Mouse (Mus musculus): Measurements from ENCODE around the gene Gbx1.
A peak's percentile ranks its signal among the peaks of the same experiment; 100 is the strongest.
"Not testable (repeated sequence)": the region's sequence is repeated elsewhere in the genome, so short reads cannot be mapped to it uniquely, and the experiment has no call there.

Gbx1 gene

DNA sequence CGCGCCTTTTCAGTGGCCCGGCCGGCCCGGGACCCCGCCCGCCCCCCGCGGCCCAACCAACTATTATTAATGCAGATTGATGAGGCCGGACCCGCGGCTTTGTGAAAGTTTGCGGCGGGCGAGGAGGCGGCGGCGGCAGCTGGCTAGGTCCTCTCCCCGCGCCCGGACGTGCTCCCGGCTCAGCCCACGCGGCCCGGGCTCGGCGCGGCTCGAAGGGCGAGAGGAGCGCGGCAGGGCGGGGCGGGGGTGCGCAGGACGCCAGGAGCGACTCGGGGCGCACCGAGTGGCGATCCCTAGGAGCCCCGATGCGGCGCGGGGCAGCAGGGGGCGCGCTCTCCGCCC lies at the start of gene Gbx1:
Gbx1 (minus strand) TSS at position 314 of the 342 bp plus-strand sequence.
- DNase-seq = peak in 1 of 2 experiments; percentile 45

DNA sequence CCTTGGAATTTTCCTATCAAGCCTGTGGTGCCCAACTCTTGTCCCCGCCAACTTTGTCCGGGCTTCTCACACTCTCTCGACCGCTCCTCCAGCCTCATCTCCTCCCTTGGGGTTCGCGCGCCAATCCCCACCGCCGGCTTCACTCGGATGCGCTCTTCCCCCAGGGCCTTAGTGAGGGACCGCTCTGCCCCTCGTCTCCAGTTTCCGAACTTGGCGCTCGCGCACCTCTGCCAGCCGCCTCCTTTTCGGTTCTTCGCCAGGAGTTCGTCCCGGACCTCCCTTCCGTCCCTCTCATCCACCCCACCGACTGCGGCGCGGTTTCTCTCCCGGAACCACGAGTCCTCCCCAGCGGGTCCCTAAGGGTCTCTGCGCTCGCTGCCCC lies 49.8 kb upstream of the Gbx1 start:
- DNase-seq = no peak

DNA sequence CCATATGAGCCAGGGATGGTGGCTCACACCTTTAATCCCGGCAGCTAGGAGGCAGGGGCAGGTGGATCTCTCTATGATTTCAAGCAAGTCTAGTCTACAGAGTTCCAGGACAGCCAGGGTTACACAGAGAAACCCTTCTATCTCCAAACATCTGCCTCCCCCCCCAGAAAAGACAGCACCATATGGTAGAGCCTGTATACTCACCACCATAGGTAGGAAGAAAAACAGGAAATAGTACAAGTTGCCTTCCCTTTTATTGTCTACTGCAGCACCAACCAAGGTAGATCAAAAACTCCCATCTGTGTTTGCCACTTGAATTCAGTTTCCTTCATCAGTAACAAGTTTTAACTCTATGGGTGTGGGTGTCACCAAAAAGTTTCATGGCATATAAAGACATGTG lies 48.9 kb upstream of the Gbx1 start:
- no peak for DNase-seq

DNA sequence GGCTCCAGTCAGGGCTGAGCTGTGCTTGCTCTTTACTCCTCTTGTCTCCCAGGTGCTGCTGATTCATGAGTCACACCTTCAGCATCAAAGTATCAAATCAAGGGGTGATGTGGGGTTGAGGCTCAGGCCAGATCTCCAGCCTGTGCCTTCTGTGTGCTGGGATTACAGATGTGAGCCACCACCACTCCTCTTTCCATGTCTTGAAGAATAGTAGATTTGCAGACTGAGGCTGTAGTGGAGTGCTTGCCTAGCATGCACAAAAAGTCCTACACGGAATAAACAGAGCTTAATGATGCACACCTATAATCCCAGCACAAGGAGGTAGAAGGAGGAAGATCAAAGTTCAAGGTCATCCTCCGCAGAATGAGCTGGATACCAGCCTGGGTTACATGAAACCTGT lies 29.7 kb upstream of the Gbx1 start, which contains the start of gene 4931409K22Rik:
4931409K22Rik (minus strand) TSS at position 101 of the 400 bp plus-strand sequence.
- no peak for DNase-seq

DNA sequence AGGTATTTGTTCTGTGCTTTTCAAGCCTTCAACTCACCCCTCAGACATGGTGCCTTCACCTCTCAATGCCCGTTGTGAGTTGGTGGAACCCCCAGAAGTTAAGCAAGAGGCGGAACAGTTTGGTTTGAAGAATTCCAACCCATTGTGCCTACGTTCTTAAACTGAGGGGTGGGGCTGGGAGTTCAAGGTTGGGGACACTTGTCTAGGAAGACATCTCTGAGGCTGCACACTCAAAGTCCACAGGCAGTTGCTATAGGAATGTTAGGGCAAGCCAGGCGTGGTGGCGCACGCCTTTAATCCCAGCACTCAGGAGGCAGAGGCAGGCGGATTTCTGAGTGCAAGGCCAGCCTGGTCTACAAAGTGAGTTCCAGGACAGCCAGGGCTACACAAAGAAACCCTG lies 28.3 kb upstream of the Gbx1 start:
- DNase-seq = not testable (repeated sequence)

DNA sequence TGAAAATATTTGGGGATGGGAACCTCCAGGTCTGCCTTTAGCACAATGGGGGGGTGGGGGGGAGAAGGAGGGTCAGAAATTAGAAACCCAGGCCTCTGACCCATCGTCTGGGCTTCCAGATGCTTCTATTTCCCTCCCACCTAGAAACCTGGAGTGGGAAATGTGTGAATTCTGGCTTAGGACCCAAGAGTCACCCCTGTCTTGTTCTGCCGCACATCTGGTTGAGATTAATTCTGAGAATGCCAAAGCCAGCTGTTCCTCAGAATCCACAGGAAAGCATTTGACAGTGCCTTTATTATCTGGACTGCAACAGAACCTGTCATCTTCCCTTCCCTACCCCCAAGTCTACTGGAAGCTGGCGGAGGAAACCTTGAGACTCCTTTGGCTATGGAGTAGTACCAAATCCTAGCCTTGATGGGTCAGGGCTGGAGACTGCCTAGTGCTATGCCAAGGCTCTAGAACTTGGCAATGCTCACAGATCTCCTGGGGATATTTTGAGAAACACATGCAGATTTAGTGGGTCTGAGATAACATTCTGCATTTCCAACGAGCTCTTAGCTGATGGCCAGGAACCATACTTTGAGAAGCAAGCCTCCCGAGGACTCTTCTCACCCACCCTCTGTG lies 26.7 kb upstream of the Gbx1 start:
- no peak for DNase-seq

DNA sequence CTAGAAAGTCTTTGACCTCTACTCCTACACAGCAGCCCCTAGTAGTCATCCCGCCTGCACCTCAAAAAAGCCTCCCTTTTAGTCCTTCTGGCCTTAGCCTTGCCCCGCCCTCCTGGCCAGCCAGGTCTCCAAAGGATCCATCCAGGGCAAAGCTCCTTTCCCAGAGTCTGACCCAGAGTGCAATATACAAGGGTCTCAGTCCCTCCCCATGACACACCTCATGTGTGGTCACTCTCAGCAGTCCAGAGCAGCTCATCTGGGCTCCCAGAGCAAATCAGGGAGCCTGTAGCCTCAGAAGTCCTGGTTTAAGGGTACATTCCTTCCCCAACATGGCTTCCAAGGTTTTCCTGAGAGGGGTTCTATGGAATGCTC lies 24.3 kb upstream of the Gbx1 start:
- DNase-seq = no peak

DNA sequence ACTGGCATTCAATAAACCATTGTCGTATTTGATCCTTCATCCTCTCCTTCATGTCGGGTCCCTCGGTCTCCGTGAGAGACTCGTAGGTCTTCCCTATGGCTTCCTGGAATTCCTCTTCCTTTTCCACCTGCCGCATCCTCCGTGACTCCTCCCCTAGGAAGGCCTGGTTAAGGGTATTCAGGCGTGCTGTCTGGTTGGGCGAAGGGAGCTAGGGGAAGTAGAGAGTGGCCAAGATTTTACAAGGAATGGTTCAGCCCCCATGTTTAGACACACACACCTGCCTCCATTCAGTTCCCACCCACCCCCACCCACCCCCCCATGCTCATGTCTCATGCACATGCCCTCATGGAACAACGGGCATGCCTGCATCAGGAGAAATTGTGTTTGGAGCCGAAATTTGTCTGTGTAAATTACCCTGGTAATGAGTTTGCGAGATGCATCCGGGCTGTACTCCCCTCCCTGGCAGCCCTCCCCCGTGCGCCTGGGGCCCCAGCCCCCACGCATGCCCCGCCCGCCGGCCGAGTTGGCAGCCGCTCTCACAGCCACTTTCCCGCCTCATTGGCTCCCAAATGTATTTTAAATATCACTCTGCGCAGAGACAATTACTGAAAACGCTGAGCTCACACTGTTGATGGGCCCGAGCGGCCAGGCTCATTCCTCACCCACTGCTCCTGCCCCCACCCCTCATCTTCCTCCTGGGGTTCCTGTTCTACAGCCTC lies 23.8 kb upstream of the Gbx1 start:
- peak in 1 of 2 experiments; percentile 48 for DNase-seq

DNA sequence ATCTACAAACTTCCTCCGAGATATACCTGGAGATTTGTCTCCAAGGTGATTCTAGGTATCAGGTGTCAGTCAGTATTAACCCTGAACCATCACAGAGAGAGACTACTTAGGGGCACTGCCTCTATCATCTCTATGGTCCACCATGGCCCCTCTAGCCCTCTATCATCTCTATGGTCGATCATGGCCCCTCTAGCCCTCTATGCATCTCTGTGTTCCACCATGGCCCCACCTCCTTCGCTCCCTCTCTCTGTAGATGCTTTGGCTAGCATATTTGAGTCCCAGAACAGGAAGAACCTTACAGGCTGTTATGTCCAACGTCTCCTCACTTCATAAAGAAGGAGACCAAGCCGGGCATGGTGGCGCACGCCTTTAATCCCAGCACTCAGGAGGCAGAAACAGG lies 15.6 kb upstream of the Gbx1 start:
- DNase-seq = no peak

DNA sequence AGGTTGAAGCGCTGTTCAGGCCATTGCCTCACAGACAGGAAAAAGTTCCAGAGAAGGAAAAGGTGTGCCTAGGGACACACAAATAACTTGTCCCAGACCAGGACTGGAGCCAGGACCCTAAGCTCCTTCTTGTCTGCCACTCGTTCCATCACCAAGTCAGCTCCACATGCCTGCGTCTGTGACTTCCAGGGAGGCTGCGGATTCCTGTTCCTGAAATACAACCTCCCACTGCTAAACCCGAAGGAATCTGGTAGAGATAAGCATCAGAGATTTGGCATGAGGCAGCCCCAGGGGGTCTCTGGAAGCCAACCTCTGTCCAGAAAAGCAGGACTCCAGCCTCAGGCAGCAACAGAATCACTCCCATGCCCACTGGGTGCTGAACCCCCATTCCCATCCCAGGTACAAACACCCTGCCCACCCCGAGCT lies 14.2 kb upstream of the Gbx1 start:
- no peak for DNase-seq

DNA sequence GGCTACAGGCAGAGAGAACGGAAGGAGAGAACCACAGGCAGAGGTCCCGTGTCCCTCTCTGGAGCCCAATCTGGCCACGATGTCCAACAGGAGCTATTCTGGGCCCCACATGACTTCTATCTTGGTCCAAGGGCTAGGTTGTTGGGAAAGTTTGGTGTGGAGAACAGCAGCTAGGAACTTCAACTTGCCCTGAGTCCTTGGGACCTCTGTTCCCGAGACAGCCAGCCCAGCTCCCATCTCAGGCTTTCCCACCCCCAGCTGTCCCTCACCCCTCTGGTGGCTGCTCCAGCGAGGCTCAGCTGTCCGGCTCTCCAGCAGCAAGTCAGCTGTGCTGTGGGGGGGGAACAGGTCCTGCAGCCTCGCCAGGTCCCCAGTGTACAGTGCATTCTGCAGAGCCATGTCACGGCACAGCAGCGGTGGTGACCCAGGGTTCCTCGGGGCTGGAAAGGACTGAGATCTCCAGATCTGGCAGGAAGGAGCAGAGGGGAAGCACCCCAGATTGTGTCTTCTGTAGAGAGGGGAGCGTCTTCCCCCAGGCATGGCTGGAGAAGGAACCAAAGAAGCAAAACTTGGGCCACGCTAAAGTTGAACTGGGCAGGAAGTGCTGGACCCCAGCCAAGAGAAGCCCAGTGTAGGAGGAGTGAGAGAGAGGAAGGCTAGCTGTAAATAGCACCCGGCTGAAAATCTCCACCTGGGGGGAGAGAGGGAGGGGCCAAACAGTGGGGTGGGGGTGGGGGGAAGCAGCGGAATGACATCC lies 13.6 kb upstream of the Gbx1 start, which contains the start of gene Asb10:
Asb10 (minus strand) TSS at position 592 of the 757 bp plus-strand sequence.
- peak in 1 of 2 experiments; percentile 25 for DNase-seq

DNA sequence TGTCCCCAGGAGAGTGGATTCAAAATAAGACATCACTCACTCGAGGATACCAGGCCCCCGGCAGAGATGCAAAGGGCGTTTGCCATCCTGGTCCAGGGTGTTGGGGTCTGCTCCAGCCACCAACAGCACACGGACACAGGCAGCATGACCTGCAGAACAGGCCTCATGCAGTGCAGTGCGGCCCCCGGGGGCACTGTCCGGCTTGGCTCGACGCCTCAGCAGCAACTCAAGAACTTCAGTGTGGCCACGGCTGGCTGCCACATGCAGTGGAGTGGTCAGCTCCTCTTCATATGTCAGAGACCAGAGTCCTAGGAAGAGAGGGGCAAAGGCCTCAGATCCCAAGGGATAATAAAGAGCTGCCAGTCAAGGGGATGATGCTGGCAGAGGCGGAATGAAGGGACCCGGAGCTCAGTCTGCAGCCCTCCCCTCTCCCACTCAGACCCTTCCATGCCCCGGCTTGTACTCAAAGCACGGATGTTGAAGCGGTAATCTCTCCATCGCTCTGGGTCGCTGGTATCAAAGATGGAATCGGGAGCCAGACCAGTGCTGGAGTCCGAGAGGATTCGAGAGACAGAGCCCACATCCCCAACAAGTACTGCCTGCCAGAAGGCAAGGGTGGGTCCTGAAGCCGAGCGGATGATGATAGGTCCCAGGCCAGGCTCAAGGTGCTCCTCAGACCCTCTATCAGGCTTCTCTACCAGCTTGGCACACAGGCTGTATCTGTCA lies 12.7 kb upstream of the Gbx1 start:
- DNase-seq = no peak

DNA sequence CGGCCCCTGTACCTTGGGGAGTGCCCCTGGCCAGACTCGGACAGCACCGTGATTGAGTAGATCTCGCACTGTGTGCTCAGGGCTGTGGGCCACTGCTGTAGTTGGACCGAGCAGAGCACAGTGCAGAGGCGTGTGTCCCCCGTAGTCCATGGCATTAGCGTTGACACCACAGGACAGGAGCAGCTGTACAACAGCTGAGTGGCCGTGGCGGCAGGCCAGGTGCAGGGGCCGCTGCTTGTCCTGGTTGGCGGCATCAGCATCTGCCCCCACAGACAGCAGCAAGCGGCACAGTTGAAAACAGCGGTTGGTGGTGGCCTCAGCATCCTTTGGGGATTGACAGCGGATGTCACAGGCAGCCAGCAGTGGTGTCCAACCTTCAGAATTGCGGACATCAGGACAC lies 10.6 kb upstream of the Gbx1 start:
- DNase-seq = no peak

DNA sequence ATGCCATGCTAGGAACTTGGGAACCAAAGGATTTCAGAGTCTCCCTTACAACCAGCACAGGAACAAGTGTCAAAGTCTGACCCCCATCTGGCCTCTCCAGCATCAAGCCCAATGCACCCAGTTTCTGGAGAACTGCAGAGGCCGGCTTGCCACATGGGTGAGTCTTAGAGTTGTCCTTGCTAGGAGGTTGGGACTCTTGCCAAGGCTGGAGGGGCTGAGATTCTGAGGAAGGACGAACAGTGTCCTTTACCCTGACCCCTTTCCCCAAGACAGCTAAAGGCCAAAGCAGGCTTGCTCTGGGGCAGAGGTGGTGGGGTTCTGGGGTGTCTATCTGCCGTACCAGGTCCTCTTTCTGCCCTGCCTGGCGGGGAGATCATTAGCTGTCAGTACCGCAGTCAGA lies 9.5 kb upstream of the Gbx1 start:
- DNase-seq = no peak

DNA sequence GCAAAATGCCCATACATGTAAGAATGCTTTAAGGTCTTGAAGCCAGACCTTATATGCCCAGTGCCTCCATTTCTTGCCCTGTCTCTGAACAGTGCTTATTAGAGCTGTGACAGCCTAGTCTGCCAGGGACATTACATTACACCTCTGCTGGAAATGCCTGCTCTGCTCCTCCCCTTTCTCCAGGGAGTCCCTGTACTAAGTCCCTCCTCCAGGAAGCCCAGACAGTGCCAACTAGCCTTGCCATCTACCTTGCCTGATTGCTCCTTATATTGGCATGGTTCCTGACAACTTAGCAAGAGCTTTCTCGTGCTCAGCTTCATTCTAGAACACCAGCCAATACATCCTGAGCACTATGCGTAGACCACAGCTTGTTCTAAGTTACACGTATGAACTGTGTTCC lies 8.7 kb upstream of the Gbx1 start:
- no peak for DNase-seq

DNA sequence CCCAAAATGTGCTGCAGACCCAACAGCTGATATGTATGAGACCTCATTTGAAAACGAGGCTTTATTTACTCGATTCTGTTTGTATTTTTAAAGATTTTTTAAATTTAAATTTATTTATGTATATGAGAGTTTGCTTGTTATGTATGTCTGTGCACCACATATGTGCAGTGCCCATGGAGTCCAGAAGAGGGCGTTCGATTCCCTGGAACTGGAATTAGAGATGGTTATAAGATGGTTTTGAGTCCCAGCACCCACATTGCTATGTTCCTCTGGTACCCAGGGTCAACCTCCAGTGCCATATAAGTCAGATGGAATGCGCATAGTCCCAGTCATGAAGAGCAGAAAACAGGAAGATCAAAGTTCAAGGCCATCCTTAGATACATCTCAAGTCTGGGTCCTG lies 7.3 kb upstream of the Gbx1 start:
- no peak for DNase-seq

DNA sequence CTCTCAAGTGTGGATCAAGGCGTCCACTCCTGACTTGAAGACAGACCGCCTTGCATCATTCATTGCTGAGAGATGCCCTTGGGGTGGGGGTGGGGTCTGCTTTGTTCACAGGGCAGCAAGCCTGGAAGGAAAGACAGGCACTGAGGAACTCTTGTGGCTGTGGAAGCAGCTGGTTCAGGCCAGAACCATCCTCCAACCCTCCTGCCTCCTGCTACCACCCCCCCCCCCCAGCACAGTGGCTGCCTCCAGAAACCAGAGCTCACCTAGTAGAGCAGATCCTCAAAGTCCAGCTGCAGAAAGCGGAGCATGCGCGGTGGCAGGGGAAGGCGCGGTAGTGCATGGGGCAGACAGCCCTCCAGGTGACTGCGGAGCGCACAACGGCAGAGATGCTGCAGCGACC lies 6.4 kb upstream of the Gbx1 start:
- DNase-seq = no peak

DNA sequence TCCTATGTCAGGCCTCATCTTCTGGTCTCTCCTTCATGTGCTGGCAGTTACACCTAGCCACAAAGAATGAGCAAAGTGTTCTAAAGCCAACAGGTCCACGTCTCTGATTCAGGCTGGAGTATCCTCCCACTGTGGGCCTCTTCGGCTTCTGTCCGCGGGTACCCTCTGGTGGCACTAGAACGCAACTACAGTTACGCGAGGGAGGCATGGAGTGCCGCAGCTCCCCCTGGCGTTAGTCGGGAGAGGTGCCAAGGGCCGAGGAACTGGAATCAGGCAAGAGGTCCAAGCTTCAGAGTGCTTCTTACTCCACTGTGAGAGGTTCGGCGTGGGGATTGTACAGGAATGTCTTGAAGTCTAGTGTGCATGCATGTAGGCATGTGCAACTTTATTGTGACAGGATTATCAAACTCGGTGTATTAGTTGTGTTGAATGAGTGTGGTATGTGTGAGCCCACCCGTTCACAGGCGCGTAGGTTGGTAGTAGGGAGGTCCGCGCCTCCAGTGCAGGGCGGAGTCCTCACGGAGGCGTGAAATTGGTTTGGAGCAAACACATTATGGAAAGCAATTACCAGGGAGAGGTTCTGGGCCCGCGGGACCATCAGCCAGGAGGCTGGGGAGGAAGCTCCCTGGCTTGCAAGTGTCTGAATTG lies 3.2 kb upstream of the Gbx1 start:
- DNase-seq = peak; percentile 95 to 96

DNA sequence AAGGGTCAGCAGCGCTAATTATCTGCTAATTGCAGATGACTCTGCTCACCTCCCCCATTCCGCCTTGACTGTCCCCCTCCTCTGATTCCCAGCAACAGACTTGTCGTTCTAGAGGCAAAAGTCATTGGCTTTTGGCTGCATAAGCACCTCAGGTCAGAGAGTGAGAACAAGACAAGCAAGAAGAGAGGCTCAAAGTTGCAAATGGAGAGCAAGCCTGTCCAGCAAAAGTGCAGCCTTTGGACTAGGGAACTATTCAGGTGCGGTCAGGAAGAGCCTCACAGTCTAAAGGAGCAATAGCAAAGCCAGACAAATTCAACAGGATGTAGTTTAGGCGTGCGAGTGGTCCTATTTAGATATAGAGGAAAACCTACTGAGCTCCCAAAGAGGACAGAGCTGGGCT lies 778 bp upstream of the Gbx1 start:
- DNase-seq = no peak

DNA sequence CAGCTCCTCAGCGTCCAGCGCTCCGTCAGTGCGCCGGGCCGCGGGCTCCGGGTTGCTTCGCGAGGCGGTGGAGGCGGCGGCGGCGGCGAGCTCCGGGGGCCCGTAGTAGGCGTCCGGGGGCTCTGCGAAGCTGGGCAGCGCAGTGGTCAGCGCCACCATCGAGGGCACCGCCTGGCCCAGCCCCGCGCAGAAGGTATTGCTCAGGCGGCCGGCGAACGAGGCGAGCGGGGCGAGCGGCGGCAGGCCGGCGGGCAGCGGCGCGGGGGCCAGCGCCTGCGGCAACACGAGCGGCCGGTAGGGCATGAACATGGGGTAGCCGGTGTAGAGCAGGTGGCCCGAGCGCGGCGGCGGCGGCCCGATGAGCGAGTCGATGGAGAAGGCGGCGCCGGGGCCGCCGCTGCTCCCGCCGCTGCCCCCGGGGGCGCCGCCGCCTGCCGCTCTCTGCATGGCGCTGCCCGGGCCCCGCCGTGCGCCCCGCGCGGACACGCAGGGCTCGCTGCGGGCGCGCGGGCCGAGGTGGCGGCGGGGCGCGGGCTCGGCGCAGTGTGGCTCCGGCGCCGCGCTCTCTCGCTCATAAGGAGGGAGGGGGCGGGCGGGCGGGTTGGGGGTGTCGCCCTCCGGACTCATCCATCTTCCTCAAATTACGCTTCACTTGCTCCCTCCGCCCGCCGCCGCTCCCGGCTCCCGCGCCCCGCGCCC lies 663 bp downstream of the Gbx1 start:
- DNase-seq = peak in 1 of 2 experiments; percentile 40

DNA sequence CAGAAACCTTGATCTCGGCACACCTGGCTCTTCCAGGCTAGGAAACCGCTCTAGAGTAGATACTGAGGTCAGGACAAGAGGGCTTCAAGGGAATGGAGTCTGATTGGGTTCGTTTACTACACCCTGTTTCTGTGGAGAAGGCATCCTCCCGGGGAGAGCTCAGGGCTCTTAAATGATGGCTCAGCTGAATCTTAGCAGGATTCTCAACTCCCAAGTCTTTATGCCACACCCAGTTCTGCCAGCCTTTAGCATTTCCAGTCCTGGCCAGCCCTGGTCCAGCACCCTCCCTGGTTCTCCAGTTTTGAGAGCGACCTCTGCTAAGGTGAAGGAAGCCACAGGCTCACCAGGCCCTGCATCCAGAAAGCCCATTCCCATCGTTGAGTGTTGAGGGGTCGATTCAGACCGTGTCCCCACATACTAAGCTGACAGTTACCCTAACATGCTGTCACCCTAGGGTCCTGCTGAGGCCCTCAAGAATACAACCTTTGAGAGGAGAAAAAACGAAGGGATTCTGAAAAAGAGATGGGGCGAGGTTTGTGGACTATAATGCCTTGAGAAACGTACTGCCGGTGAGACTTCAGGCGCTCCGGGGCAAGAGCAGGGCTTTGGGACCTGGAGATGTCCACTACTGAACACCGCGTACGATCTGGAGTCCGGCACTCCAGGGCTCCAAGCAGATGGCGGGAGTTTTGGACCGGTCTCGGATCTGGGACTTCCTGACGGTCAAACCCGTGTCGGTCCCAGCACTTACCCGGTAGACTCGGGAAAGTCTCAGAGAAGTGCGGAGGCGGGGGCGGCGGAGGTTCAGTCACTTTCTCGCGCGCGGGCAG lies 1.4 kb downstream of the Gbx1 start:
- DNase-seq = no peak

Data from cerebellum, postnatal 25 days (tissue).